Mouse (Mus musculus): Measurements from ENCODE around the gene B020011L13Rik.
"Not testable (repeated sequence)": the region's sequence is repeated elsewhere in the genome, so short reads cannot be mapped to it uniquely, and the experiment has no call there.

B020011L13Rik gene

GRCm38 (mm10) chr1:117780833-117781232 is at the start of gene B020011L13Rik:
Gene B020011L13Rik, plus strand, starts transcription at chr1:117781133.
- DNase-seq, result not testable (repeated sequence)

DNA sequence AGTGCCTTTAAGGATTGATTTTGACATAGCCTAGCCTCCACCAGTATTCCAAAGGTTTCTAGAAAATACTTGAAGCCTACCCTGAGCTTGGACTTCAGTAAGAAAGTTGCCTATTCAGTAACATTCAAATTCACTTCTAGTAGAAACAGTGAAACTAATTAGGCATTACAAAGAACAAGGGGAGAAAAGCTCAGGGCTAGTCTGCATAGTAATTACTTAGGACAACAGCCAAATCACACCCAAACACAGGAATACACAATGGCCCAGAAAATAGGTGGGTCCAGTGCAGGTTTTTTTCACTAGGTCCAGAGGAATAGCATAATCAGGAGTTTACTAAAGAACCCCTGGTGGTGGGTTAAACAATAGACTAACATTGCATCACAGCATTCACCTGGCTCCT is 35.3 kb downstream of the B020011L13Rik start:
- DNase-seq, result not testable (repeated sequence)

DNA sequence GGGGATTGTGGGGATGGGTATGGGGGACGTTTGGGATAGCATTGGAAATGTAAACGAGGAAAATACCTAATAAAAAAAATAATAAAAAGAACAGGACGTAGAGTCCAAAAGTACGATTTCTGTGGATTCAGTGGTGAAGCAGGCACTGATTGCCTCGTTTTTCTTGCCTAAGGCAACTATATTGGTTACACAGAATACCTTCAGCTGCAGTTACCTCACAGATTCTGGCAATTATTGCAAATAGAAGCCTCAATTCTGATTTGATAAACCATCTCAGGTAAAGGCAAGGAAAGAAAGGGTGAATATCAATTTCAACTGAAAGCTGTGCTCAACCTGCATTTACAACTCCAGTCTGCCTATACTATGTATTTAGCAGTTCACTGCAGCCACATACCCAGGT is 48.8 kb downstream of the B020011L13Rik start, which contains the start of gene Gm28360:
Gene Gm28360, plus strand, starts transcription at position 301 of the 400 bp plus-strand sequence.
- DNase-seq, result not testable (repeated sequence)

DNA sequence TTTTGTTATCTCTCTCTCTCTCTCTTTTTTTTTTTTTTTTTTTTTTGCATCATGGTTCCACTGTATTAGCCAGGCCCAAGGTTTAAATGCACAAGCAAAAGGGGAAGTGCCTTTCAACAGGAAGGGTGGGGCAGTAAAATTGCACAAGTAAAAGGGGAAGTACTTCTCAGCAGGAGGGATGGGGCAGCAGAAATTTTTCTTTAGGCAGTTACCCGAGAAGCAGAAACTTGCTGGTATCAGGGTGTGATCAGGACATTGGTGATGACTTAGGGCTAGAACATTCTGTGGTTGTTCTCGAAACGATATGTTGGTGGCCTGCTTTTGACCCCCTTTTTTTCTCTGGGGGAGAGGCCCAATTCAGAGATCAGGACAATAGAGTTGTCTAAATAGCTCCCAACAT is 70.8 kb downstream of the B020011L13Rik start:
- not testable (repeated sequence) for DNase-seq
